Mouse (Mus musculus) fibroblast of lung, adult 2 months (primary cell): ENCODE measurements around the gene Adig.

Experiments
- DNase-seq: peaks from one replicate; pipeline ENCODE4 v3.0.0-alpha.2; 2011; ENCODE audit warnings: low read depth

Adig gene

GRCm38 (mm10) chr2:158501836-158502812, at the start of gene Adig:
Gene Adig (plus strand): TSS chr2:158502612.
- no peak for DNase-seq

- DNase-seq, result no peak
Measured at GRCm38 (mm10) chr2:158456451-158456850, 46.0 kb upstream of the Adig start.

GRCm38 (mm10) chr2:158457610-158458009, 44.8 kb upstream of the Adig start:
- DNase-seq, result no peak

- no peak for DNase-seq
Measured at GRCm38 (mm10) chr2:158462450-158462849, 40.0 kb upstream of the Adig start.

GRCm38 (mm10) chr2:158474159-158474558, 28.3 kb upstream of the Adig start:
- DNase-seq, result no peak

- no peak for DNase-seq
Measured at GRCm38 (mm10) chr2:158477640-158478039, 24.8 kb upstream of the Adig start.

- DNase-seq, result no peak
Measured at GRCm38 (mm10) chr2:158498457-158498856, 4.0 kb upstream of the Adig start.

GRCm38 (mm10) chr2:158503226-158503625, 814 bp downstream of the Adig start:
- no peak for DNase-seq

GRCm38 (mm10) chr2:158503671-158504070, 1.3 kb downstream of the Adig start:
- DNase-seq, result peak; percentile 17

- no peak for DNase-seq
Measured at GRCm38 (mm10) chr2:158506475-158506874, 4.1 kb downstream of the Adig start.

GRCm38 (mm10) chr2:158507046-158507445, 4.6 kb downstream of the Adig start:
- DNase-seq, result no peak

- peak; percentile 40 for DNase-seq
Measured at GRCm38 (mm10) chr2:158510665-158511064, 8.3 kb downstream of the Adig start.

- no peak for DNase-seq
Measured at GRCm38 (mm10) chr2:158512528-158512927, 10.1 kb downstream of the Adig start, which contains the start of gene Arhgap40. Gene Arhgap40 (plus strand): TSS chr2:158512796.

GRCm38 (mm10) chr2:158513821-158514336, 11.5 kb downstream of the Adig start:
- DNase-seq, result no peak

GRCm38 (mm10) chr2:158518583-158518982, 16.2 kb downstream of the Adig start:
- no peak for DNase-seq

GRCm38 (mm10) chr2:158519071-158519470, 16.7 kb downstream of the Adig start:
- DNase-seq, result no peak

- no peak for DNase-seq
Measured at GRCm38 (mm10) chr2:158519800-158520199, 17.4 kb downstream of the Adig start.

- no peak for DNase-seq
Measured at GRCm38 (mm10) chr2:158523060-158523459, 20.6 kb downstream of the Adig start.

GRCm38 (mm10) chr2:158524129-158524860, 21.9 kb downstream of the Adig start:
- no peak for DNase-seq

- no peak for DNase-seq
Measured at GRCm38 (mm10) chr2:158534090-158534489, 31.7 kb downstream of the Adig start.

- no peak for DNase-seq
Measured at GRCm38 (mm10) chr2:158534559-158534958, 32.1 kb downstream of the Adig start.

- no peak for DNase-seq
Measured at GRCm38 (mm10) chr2:158539433-158540305, 37.3 kb downstream of the Adig start.
